Mouse (Mus musculus): Measurements from ENCODE around the gene Rnf186. TPM values are rescaled to one million over a fixed set of nuclear protein-coding genes. Genes with fewer than 3 reads are reported as not detected.

The Rnf186 gene
- polyA plus RNA-seq, 1 experiment from 2014 or later: not detected

- Histone ChIP-seq H3K9me3 (0 out of 2 replicates have a peak, but pooled peaks cover 5% of the 10 kb centered on the region), H3K9ac (no peak overlapping the region), H3K27me3 (no peaks in the 10 kb centered on the region), H3K4me1 (no peaks in the 10 kb centered on the region; the same call in 1 of the 2 replicates), H3K4me3 (no peak overlapping the region), H3K36me3 (no peaks in the 10 kb centered on the region), H3K4me2 (no peak overlapping the region), H3K27ac (no peak overlapping the region)
- no peak for ATAC-seq (ENCODE audit: insufficient number of reproducible peaks, insufficient read depth, low FRiP score, low TSS enrichment, low read depth)
- 82% methylated on average over 6 of the region's 6 CpGs for WGBS
Measured at GRCm38 (mm10) chr4:139014793-139015192, 47.9 kb downstream of the Rnf186 start.

Other genes starting within 250 kb of the Rnf186 start
- 0.21 and 0.69 TPM in 2 replicates for gene Pla2g2c, start 242.3 kb upstream of the Rnf186 start, polyA plus RNA-seq (2015; fragmentation: Nextera tagmentation; extraction: Ambion mirVana)
- gene Ubxn10, start 229.9 kb upstream of the Rnf186 start, polyA plus RNA-seq (2015; fragmentation: Nextera tagmentation; extraction: Ambion mirVana): 0.58 and 0.65 TPM in 2 replicates
- gene Pla2g2f, start 209.5 kb upstream of the Rnf186 start, polyA plus RNA-seq (2015; fragmentation: Nextera tagmentation; extraction: Ambion mirVana): 1.1 and 1.5 TPM in 2 replicates
- gene Pla2g2d, start 191.4 kb upstream of the Rnf186 start, polyA plus RNA-seq (2015; fragmentation: Nextera tagmentation; extraction: Ambion mirVana): 0.19 and 0.22 TPM in 2 replicates
- gene Pla2g5, start 103.6 kb upstream of the Rnf186 start, polyA plus RNA-seq (2015; fragmentation: Nextera tagmentation; extraction: Ambion mirVana): 0.53 and 0.65 TPM in 2 replicates
- gene Gm13030, start 93.1 kb upstream of the Rnf186 start, polyA plus RNA-seq (2015; fragmentation: Nextera tagmentation; extraction: Ambion mirVana): not detected in 2 replicates
- gene Pla2g2e, start 89.2 kb upstream of the Rnf186 start, polyA plus RNA-seq (2015; fragmentation: Nextera tagmentation; extraction: Ambion mirVana): not detected in 2 replicates
- gene Otud3, start 53.2 kb upstream of the Rnf186 start, polyA plus RNA-seq (2015; fragmentation: Nextera tagmentation; extraction: Ambion mirVana): 2.7 and 2.8 TPM in 2 replicates
- gene Tmco4, start 5.8 kb downstream of the Rnf186 start, polyA plus RNA-seq (2015; fragmentation: Nextera tagmentation; extraction: Ambion mirVana): 3.3 and 3.4 TPM in 2 replicates
- gene Htr6, start 108.5 kb downstream of the Rnf186 start, polyA plus RNA-seq (2015; fragmentation: Nextera tagmentation; extraction: Ambion mirVana): 0.22 and 0.51 TPM in 2 replicates
- gene Nbl1, start 125.9 kb downstream of the Rnf186 start, polyA plus RNA-seq (2015; fragmentation: Nextera tagmentation; extraction: Ambion mirVana): 144 and 187 TPM in 2 replicates
- 459 and 517 TPM in 2 replicates for gene Minos1, start 164.0 kb downstream of the Rnf186 start, polyA plus RNA-seq (2015; fragmentation: Nextera tagmentation; extraction: Ambion mirVana)
- 396 and 424 TPM in 2 replicates for gene Capzb, start 225.8 kb downstream of the Rnf186 start, polyA plus RNA-seq (2015; fragmentation: Nextera tagmentation; extraction: Ambion mirVana)